Mouse (Mus musculus) left cerebral cortex, postnatal 25 days (tissue): ENCODE data around the gene Fbxo2. TPM values are rescaled to one million over a fixed set of nuclear protein-coding genes. Genes with fewer than 3 reads are reported as not detected.
"Not testable (repeated sequence)": the region's sequence is repeated elsewhere in the genome, so short reads cannot be mapped to it uniquely, and the experiment has no call there.

Source experiments
- DNase-seq, 2 experiments: peaks; one replicate each; pipeline ENCODE4 v3.0.0; 2022; ENCODE audit warnings: low spot score in 2 of 2, mixed read lengths in 1 of 2
- intact Hi-C: fragments of 180-260 bp; cut with DNase I; formaldehyde crosslinking; loops from one replicate; pipeline ENCODE4 v1.15.1; 2025
- total RNA-seq, 2 experiments: library from RNA; stranded (reverse); gene quantifications; 2 replicates each; pipeline ENCODE4 v1.2.3; 2021

Gene Fbxo2
- 10 to 100 TPM; 86.8 to 87.2 TPM for total RNA-seq

DNA sequence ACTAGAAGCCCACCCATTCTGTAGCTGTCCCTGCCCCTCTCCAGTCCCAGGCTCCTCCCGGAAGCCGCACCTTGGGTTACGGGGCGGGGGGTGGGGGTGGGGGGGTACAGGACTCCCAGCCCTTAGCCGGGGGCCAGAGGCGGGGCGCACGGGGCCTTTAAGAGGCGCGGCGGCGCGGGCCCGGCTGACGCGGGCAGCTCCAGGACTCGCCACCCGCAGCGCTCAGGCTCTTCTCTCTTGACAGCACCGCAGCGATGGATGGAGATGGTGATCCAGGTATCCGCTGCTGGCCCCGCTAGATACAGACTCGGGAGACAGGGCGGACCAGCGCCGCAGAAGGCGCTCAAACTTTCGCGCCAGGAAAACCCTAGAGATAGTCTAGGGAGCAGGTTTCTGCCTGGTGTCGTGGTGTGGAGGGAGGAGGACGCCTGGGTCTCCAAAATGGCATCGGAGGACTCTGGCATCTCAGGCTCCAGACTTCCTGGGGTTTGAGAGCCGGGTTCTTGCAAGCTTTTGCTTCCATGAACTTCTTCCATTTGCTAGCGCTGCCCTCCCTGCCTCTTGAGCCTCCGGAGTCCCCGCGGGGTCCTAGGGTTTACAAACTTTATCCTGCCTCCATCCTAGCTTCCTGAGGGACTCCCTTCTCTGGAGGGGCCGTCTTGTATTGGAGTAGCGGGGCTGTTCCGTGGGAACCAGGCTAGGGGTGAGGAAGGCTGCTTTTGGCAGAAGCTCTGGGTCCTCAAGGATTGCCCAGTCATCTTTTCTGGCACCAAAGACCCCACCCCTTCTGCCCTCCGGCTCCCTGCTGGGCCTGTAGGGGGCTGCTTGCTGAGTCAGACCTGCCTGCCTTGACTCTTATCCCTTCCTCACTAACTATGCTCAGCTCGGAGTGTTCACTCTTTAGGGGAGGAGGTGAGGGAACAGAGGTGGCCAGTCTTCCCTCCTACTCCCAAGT is at the start of gene Fbxo2, which contains the start of gene Fbxo44:
Fbxo2 (plus strand) TSS at position 186 of the 955 bp plus-strand sequence.
Fbxo44 (minus strand) TSS at position 47 of the 955 bp plus-strand sequence.
- intact Hi-C loops: loop anchor here (2.0 kb wide), 1 partner anchor 20 kb away; no protein-coding TSS in a partner anchor

DNA sequence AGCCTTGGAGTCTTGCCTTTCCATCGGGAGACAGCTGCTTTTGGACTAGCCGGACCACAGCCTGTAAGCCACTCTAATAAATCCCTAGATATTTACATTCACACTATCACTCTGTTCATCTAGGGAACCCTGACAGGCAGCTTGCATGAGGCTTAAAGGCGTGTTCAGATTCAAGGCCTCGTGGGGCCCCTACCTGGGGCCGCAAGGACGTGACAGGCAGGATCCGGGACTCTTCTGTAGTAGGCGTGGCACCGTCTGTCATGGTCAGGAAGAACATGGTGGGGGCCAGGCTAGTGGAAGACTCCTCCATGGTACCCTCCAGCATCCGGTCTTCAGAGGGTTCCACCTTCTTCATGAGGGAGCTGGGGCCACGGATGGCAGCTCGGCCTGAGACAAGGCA is 47.9 kb upstream of the Fbxo2 start:
- DNase-seq: no peak

More for the DNA sequence above, at the start of gene Fbxo2, which contains the start of gene Fbxo44:
- peak; percentile 67 to 68 for DNase-seq

DNA sequence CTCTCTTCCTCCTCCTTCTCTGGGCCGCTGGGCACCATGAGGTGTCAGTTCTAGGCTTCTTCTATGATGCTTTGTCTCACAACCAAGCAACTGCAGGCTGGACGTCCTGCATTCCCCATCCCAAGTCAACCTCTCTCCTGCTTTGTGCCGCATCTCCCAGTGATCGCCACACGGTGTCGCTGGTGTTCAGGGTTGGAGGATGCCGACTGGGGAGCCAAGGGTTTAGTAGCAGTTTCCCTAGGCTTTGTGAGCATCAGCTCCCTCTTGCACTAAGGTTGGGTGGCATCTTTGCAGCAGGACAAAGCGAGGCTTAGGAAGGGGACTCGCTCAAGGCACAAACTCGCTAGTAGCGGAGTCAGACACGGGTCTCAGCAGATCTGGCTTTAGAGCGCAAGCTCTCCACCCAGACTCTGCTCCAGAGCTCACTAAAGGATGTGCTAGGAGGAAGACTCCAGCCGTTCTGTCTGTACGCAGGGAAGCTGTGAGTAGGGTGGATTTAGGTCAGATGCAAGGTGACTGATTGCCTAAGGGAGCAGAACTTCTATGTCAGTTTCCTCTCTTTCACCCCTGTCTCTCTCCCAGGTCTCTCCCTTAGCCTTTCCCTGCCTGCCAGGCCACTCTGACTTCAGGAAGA is 45.5 kb upstream of the Fbxo2 start:
- DNase-seq: peak; percentile 78 to 84
- intact Hi-C loops: loop anchor here (1.0 kb wide), 1 partner anchor 49 kb away; no protein-coding TSS in a partner anchor

More for the DNA sequence above, 47.9 kb upstream of the Fbxo2 start:
- intact Hi-C loops: no loop called here

DNA sequence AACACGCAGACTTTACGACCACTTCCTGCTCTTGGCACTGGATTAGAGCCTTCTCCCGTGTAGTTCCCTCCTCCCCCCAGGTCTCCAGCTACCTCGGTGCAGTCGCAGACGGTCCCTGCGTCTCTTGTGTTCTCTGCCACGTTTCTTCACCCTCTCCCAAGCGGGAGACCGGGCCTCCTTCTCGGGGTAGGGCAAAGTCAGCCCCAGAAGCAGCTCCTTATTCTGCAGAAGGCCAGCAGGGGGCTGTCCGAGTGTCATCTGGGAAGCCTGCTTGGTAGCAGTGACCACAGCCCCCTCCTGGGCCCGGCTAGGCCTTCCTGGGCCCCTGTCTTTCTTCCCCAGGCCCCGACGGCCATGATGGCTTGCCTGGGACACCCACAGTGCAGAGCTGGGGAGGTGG is 45.0 kb upstream of the Fbxo2 start:
- intact Hi-C loops: no loop called here
- DNase-seq: no peak

DNA sequence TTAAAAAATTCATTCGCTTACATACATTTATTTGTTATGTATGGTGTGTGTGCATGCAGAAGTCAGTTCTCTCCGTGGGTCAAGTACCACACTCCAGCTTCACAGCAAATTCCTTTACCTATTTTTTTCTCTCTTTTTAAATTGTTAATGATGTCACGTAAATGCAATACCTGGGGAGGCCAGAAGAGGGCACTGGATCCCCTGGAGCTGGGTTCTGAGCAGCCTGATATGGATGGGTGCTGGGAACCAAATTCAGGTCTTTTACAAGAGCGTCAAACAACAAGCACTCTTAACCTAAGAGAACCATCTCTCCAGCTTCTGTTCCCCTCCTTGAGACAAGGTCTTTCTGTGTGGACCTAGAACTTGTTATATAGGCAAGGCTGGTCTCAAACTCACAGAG is 43.8 kb upstream of the Fbxo2 start:
- DNase-seq: no peak
- intact Hi-C loops: no loop called here

DNA sequence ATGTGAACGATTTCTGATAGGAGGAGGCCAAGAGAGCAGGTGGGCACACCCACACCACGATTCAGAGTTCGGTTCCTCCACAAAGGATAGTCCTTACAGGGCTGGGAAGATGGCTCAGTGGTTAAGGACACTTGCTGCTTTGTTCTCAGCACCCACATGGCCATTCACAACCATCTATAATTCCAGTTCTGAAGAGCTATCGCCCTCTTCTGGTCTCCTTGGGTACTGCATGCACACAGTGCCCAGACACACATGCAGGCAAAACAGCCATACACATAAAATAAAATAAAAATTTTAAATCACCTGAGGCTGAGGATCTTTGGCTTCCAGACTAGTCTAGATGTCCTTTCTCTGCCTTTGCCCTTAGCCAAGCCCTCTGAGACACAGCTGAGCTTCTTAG is 43.0 kb upstream of the Fbxo2 start:
- DNase-seq: no peak
- intact Hi-C loops: no loop called here

DNA sequence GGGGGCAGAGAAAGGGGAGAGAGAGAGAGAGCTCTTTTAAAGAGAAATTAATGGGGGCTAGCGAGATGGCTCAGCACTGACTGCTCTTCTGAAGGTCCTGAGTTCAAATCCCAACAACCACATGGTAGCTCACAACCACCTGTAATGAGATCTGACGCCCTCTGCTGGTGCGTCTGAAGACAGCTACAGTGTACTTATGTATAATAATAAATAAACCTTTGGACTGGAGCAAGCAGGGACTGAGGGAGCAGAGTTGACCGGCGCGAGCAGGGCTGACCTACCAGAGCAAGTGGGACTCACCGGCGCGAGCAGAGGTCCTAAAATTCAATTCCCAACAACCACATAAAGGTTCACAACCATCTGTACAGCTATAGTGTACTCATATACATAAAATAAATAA is 40.8 kb upstream of the Fbxo2 start:
- intact Hi-C loops, DNase-seq: not testable (repeated sequence)

DNA sequence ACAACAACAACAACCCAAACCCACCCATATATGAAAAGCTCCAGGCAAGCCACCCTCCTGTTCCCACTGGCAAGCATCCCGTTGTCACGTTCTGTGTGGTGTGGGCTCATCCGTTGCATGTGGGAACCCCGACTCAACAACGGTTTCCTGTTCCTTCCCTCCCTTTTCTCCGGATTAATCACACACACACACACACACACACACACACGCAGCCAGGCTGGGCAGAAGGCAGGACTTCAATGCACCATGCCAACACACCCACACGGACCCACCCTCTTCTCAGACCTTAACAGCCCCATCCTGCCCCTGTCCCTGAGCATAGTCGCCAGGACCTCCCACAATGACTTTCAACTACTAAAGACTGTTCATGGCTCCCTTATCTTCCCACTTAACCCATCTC is 39.9 kb upstream of the Fbxo2 start:
- intact Hi-C loops: loop anchor here (5.0 kb wide), 1 partner anchor 307 kb away; no protein-coding TSS in a partner anchor
- no peak for DNase-seq

DNA sequence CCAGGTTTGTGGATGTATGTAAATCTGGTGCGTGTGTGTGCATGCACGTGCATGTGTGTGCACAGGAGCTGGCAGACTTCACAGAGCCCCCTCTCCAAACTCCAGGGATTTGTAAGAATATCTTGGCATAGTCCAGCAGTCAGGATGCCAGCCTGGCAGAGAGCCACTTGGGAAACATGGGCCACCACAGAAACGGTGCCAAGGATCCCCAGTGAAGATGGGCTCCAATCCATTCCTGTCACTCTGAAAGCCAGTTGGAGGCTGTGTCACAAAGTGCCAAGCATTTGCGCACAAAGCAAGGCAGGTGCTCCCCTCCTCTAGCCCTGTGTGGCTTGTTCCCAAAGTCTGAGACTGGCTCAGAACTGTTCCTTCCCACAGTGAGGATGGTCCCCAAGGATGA is 39.1 kb upstream of the Fbxo2 start:
- intact Hi-C loops: loop anchor here (5.0 kb wide), 1 partner anchor 306 kb away; no protein-coding TSS in a partner anchor

DNA sequence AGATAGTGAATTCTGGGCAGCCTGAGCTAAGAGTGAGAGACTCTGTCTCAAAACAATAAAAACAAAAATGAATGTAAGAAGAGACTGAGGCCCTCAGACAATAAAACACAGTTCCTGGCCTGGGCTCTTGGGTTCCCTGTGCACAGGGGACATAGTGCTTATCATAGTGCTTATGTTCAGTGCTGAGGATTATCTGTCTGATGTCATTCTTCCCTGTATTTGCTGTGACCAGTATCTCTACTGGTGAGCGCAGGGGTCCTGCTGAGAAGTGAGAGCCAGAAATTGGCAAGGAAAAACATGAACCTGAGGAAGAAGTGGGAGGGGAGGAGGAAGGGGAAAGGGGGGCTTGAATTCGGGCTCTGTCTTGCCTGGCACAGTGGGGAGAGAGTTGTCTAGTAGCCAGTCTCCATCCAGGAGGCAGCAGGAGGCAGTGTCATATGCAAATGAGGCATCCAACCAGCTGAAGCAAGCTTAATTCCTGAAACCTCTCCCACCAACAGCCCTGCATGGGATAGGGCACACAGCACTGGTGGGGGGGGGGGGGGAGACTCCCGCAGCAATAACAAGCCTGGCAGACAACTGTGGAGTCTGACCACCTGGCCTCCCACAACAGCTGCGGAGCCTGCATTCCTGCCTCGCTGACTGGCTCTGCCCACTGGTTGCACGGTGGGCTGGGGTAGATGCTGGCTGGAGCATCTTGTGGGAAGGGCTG is 38.3 kb upstream of the Fbxo2 start:
- intact Hi-C loops: loop anchor here (5.0 kb wide), 1 partner anchor 305 kb away; no protein-coding TSS in a partner anchor
- DNase-seq: no peak

More for the DNA sequence above, 39.1 kb upstream of the Fbxo2 start:
- DNase-seq: peak; percentile 28 to 39

DNA sequence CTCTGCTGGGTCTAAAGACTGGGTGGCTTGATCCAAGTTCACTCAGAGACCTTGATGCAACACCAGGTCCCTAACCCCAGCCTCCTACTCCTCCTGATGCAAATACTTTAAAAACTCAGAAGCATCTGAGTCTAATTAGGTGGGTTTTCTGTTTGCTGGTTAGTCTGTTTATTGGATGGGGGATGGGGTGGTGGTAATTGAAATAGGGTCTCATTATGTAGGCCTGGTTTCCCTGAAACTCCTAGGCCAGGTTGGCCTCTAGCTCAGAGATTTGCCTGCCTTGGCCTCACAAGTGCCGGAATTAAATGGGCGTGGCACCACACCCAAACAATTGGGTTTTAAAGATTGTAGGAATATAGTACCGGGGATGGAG is 37.7 kb upstream of the Fbxo2 start:
- DNase-seq: no peak
- intact Hi-C loops: loop anchor here (5.0 kb wide), 1 partner anchor 305 kb away; no protein-coding TSS in a partner anchor

DNA sequence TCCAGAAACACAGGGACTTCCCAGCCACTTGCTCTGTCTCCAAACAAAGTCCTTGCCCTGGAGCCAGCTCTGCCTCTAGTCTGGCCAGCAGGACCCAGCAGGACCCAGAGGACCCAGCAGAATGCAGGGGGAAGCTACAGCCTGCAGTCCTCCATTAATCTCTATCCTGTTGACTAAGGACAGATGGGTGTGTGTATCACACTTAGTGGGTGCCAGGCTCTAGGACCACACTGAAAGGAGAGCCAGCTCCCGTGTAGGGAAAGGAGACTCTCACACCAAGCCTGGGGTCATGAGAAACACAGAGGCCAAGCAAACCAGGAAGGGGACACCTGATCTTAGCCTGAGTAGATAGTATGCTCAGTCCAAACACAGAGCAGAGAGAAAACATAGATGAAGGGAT is 32.2 kb upstream of the Fbxo2 start:
- DNase-seq: no peak
- intact Hi-C loops: no loop called here

DNA sequence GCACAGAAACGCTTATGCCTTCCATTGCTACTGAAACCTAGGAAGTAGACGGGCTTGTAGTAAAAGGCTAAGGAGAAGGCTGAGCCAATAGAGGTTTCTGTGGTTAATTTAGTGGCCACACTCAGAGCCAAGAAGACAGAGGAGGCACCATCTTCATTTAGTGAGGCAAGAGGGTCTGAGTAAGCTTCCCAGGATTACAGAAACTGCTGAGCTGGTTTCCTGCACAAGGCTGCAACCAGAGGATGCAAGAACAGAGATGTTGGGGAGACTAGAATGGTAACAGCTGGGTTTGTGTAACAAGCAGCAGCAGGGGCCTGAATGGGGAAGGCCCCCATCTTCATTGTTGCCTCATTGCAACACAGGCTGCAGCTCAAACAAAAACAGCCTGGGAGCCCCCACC is 31.7 kb upstream of the Fbxo2 start:
- intact Hi-C loops: no loop called here
- DNase-seq: no peak

DNA sequence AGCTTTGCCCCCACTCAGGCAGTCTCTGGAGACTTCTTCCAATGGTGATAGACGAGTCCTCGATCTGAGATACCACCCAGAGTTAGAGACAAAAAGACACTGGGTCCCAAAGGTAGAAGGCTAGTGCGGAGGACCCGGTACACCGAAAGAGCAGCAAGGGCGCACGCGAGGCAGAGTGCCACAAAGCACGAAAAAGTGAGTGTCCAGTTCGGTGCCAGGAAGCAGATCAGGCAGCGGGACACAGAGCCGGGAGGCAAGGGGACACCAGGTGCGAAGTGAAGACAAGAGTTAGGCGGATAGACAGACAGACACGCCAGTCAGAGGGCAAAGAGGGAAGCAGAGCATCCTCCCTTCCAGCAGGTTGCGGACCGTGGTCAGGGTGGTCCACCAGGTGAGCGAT is 30.3 kb upstream of the Fbxo2 start, which contains the start of gene Mad2l2:
Mad2l2 (plus strand) TSS at position 252 of the 400 bp plus-strand sequence.
- no peak for DNase-seq
- intact Hi-C loops: no loop called here

DNA sequence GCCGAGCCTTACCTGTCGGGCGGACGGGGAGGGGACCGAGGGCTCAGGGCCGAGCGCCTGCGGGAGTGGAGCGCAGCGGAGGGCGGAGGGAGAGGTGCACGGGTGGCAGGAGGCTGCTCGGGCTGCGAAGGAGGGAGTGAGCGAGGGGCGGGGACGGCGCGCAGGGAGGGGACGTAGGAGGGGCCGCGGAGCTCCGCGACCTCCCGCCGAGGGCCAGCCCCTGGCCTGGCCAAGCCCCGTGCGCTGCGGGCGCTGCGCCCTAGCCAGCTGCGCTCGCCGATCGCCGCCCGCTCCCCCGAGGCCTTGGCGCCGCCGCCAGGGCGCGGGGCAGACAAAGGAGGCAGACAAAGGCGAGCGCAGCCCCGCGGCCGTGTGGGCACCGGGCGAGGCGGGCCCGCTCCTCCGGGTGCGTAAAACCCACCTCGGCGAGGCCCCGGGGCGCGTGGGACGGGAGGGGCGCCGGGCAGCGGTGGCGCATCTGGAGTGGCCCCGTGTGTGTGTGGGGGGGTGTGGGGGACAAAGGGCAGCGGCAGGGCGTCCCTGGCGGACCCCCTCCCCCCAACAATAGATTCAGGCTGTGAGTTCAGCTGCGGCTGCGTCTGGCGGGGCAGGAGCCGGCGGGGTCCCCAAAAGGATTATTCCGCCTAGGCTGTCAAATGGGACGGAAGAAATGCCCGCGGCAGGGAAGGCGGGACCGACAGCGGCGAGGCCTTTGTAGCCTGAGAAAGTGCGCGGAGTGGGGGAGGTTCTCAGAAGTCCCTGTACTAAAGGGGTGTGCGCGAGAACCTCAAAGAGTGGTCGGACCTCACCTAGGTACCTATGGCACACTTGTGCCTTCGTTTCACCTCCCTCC is 29.6 kb upstream of the Fbxo2 start, which contains the start of gene Draxin:
Draxin (minus strand) TSS at position 138 of the 853 bp plus-strand sequence.
- intact Hi-C loops: no loop called here
- no peak for DNase-seq

DNA sequence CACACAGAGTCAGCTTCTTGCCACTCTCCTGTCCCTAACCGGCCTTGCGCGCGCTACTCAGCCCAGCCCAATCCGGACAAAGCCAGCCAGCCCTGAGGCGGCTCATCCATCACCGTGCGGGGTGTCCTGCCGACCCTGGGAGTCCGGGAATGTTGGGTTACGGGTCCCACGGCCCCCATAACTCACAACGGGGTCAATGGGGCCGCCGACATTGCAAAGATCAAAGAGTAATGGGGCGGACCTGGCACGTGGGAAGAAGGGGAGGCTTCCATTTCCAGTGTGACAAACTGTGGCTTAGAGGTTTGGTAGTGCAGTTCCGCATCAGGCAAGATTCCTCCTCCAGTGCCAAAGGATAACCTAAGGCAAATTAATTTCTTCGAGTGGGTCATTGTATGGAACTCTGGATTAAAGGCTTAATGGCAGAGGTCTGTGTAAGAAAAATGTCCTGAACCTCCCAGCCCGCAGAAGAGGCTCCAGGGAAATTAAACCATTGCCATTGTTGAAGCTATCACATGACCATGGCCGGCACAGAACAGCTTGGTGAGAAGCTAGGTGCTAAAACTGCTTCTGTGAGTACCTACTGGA is 28.8 kb upstream of the Fbxo2 start:
- intact Hi-C loops: no loop called here
- DNase-seq: no peak

DNA sequence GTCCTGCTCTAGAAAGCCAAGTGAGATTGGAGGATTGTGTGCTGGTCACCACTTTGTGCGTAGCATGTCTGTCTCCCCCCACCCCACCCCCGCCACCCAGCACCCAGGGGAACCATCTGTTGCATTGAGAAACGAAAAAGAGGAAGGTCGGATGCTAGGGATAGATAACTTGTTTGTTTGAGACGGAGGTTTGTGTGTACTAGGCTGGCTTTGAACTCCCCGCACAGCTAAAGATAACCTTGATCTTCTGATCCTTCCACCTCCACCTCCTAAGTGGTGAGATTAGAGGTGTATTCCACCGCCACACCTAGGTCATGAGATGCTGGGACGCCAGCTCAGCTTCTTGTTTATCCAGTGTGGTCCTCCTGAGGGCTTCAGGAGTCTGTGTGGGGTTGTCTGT is 25.4 kb upstream of the Fbxo2 start:
- intact Hi-C loops: no loop called here
- no peak for DNase-seq

DNA sequence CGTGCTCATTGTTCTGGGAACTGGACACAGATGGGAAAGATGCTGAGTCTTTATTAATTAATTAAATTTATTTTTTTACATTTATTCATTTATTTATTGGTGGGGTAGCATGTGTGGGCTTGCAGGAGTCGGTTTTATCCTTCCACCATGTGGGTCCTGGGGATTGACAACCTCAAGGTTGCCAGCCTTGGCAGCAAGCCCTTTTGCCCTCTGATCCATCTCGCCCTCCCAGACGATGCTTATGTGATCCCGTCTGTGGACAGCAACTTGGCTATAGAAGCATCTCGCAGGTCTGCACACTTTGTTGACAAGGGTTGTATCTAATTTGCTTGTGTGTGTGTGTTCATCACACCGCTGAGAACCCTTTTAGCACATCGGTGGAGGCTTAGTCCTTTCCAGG is 22.9 kb upstream of the Fbxo2 start:
- intact Hi-C loops: no loop called here
- DNase-seq: no peak
